Mouse (Mus musculus) ES-Bruce4 (cell line): ENCODE data around the gene Plce1.

Source experiments
- CTCF ChIP-seq: IDR thresholded peaks from one replicate; pipeline ENCODE4 v1.8.1; 2011; ENCODE audit warnings: low read depth, low read length
- EP300 ChIP-seq: IDR thresholded peaks from 2 replicates; pipeline ENCODE4 v1.6.1; 2011; ENCODE audit warnings: low read depth, low read length; ENCODE audit not compliant: insufficient read depth

- no peak for TF ChIP-seq CTCF
- no peak for TF ChIP-seq EP300
Observed at GRCm38 (mm10) chr19:38597392-38597791, 116.5 kb downstream of the Plce1 start.
